Mouse (Mus musculus) cerebellum, postnatal 14 days (tissue): ENCODE data around the gene Gm43518.

ENCODE experiments used
- DNase-seq, 2 experiments: peaks; one replicate each; pipeline ENCODE4 v3.0.0; 2021; ENCODE audit warnings: mixed read lengths in 2 of 2

Gm43518 gene

GRCm38 (mm10) chr5:123979221-123979979 lies 52.2 kb downstream of the Gm43518 start:
- peak; percentile 48 to 53 for DNase-seq

GRCm38 (mm10) chr5:123979980-123980369 lies 52.8 kb downstream of the Gm43518 start:
- peak in 1 of 2 experiments; percentile 1 for DNase-seq

GRCm38 (mm10) chr5:123980521-123981249 lies 53.5 kb downstream of the Gm43518 start:
- peak; percentile 44 to 48 for DNase-seq

DNA sequence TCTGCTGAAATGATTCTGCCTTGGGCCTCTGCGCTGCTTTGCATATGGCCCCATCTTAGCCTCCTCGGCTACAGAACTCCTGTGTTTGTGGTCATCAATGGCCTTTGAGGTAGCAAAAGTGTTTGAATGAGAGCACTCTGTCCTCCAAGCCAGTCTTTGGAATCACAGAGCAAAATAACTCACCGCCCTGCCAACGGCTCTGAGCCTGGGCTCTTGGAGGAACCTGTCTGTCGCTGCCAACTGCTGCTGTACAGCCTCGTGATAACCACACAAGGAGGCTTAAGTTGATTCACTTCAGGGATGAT lies 54.0 kb downstream of the Gm43518 start:
- peak in 1 of 2 experiments; percentile 56 for DNase-seq

DNA sequence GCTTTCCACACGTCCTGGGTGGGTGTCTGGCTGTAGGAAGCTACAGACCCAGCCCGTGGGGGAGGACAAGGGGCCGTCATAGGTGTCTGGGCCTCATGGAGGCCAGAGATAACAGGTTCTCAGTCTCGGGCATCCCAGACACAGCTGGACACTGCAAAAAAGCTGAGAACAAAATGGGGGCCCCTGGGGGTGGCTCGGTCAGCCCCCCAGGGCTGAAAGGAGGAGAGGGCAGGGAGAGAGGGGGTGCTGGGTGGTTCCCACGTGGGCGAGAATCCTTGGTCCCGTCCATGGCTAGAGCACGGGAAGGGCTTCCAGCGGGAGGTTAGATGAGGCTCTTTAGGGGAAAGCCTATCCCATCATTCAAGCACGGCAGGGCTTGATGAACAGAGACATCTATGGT lies 55.6 kb downstream of the Gm43518 start:
- DNase-seq, result no peak

- DNase-seq, result peak; percentile 6 to 19
These were observed 58.2 kb downstream of the Gm43518 start for GRCm38 (mm10) chr5:123985434-123985833.

- peak in 1 of 2 experiments; percentile 1 for DNase-seq
These were observed 59.7 kb downstream of the Gm43518 start for GRCm38 (mm10) chr5:123986925-123987324.

DNA sequence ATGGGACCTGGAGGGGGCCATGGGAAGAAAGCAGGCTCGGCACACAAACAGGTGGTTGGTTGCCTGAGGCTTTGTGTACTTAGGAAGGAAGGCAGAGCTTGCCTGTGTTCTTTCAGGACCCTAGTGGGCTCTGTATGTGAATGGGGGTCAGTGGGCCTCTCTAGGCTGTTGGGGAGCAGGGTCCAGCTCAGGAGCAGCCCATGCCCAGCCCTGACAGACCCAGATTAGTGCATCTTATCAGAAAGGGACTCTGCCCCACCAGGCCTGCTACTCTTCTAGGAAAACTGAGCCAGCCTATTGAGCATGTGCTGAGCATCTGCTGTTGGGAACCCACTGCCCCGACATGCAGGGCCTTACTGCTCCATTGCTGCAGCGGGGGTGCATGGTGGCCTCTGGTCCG lies 60.3 kb downstream of the Gm43518 start:
- peak in 1 of 2 experiments; percentile 2 for DNase-seq
